Mouse (Mus musculus) forebrain, embryonic 14.5 days (tissue): Measurements from ENCODE around the gene Cacna2d2. TPM values are rescaled to one million over a fixed set of nuclear protein-coding genes. Genes with fewer than 3 reads are reported as not detected.

Experiments used
- ATAC-seq: fragments of 200-750 bp; cut with Nextera tagmentation; 2 replicates; pipeline ENCODE4 v1.8.0; 2017; ENCODE audit warnings: mild to moderate bottlenecking, moderate library complexity
- DNase-seq: peaks from one replicate; pipeline ENCODE4 v3.0.0-alpha.2; 2015; ENCODE audit warnings: low spot score
- H3K27ac ChIP-seq: fragments of 300-500 bp; sonication (generic); 2 replicates; pipeline ENCODE4 v1.5.1; 2014; ENCODE audit warnings: low read depth, mild to moderate bottlenecking, control low read depth, low read length, moderate library complexity
- H3K27me3 ChIP-seq: fragments of 300-500 bp; sonication (generic); replicated peaks from 2 replicates; pipeline ENCODE4 v1.6.1; 2014; ENCODE audit warnings: low read length, control low read depth, mixed read lengths; ENCODE audit not compliant: control insufficient read depth, insufficient read depth
- H3K36me3 ChIP-seq: fragments of 300-500 bp; sonication (generic); 2 replicates; pipeline ENCODE4 v1.6.1; 2014; ENCODE audit warnings: low read length, control low read depth; ENCODE audit not compliant: control insufficient read depth, insufficient read depth
- H3K4me1 ChIP-seq: fragments of 300-500 bp; sonication (generic); 2 replicates; pipeline ENCODE4 v1.6.1; 2014; ENCODE audit warnings: antibody characterized with exemption, low read length, control low read depth; ENCODE audit not compliant: control insufficient read depth, insufficient read depth
- H3K4me2 ChIP-seq: fragments of 300-500 bp; sonication (generic); 2 replicates; pipeline ENCODE4 v1.6.1; 2014; ENCODE audit warnings: mild to moderate bottlenecking, control low read depth, low read length
- H3K4me3 ChIP-seq: fragments of 300-500 bp; sonication (generic); 2 replicates; pipeline ENCODE4 v1.5.1; 2014; ENCODE audit warnings: low read depth, low read length, control low read depth
- H3K9ac ChIP-seq: fragments of 300-500 bp; sonication (generic); 2 replicates; pipeline ENCODE4 v1.6.1; 2014; ENCODE audit warnings: mild to moderate bottlenecking, low read length, control low read depth, moderate library complexity
- H3K9me3 ChIP-seq: fragments of 300-500 bp; sonication (generic); replicated peaks from 2 replicates; pipeline ENCODE4 v1.6.1; 2016; ENCODE audit warnings: low read length, control low read depth, mixed read lengths; ENCODE audit not compliant: control insufficient read depth
- WGBS: fragments of 180-500 bp; shearing (Covaris S2); extraction: QIAGEN DNeasy Blood & Tissue Kit; methylation state at CpG from one replicate; pipeline ENCODE4 v1.1.7; 2014; 5-methylcytosine and 5-hydroxymethylcytosine counted together
- polyA plus RNA-seq: library from polyadenylated mRNA; unstranded; fragments of >200 nt; fragmentation: Nextera tagmentation; extraction: Ambion mirVana; gene quantifications from 2 replicates; pipeline ENCODE4 v1.2.1, GENCODE M21; 2014

Cacna2d2 gene
- polyA plus RNA-seq, 1 experiment from 2014 or later: 4.2 TPM

- DNase-seq (peak; percentile 73), ATAC-seq (no peak)
- Histone ChIP-seq H3K36me3 (peaks cover 41% of the 10 kb centered on the region), H3K4me1 (peaks cover 31% of the 10 kb centered on the region), H3K27me3 (no peaks in the 10 kb centered on the region), H3K27ac (no peak overlapping the region), H3K4me3 (no peak overlapping the region), H3K9ac (no peak overlapping the region), H3K9me3 (no peaks in the 10 kb centered on the region), H3K4me2 (0 out of 2 replicates have a peak overlapping the region, but pooled peaks have one; percentile 0)
- WGBS: 60% methylated on average over 15 of the region's 15 CpGs
Measured at GRCm38 (mm10) chr9:107566041-107566709, 166.8 kb downstream of the Cacna2d2 start.

GRCm38 (mm10) chr9:107566855-107567254 lies 167.4 kb downstream of the Cacna2d2 start:
- Histone ChIP-seq H3K4me2 (no peak overlapping the region), H3K4me3 (no peak overlapping the region), H3K36me3 (peaks cover 41% of the 10 kb centered on the region), H3K9me3 (no peaks in the 10 kb centered on the region), H3K27me3 (no peaks in the 10 kb centered on the region), H3K27ac (no peak overlapping the region), H3K4me1 (peaks cover 31% of the 10 kb centered on the region), H3K9ac (no peak overlapping the region)
- no peak for ATAC-seq
- no peak for DNase-seq
- 64% methylated on average over 3 of the region's 3 CpGs for WGBS

GRCm38 (mm10) chr9:107567702-107568319 lies 168.4 kb downstream of the Cacna2d2 start, which contains the start of gene Hyal2:
TSS of gene Hyal2 (plus strand) at chr9:107567945.
- DNase-seq: no peak
- Histone ChIP-seq H3K9ac (peak within 1 kb of the TSS; percentile 92), H3K4me1 (peaks cover 31% of the 10 kb centered on the region), H3K27ac (peak within 1 kb of the TSS; percentile 77), H3K4me3 (peak within 1 kb of the TSS; percentile 88), H3K27me3 (no peaks in the 10 kb centered on the region), H3K9me3 (no peaks in the 10 kb centered on the region), H3K4me2 (peak within 1 kb of the TSS; percentile 92), H3K36me3 (peaks cover 43% of the 10 kb centered on the region)
- WGBS: 4% methylated on average over 18 of the region's 18 CpGs
- ATAC-seq: no peak

GRCm38 (mm10) chr9:107568331-107569261 lies 169.2 kb downstream of the Cacna2d2 start:
- Histone ChIP-seq H3K27me3 (no peaks in the 10 kb centered on the region), H3K4me3 (peak overlapping the region; percentile 88), H3K27ac (peak overlapping the region; percentile 77), H3K4me1 (peaks cover 29% of the 10 kb centered on the region), H3K9ac (peak overlapping the region; percentile 92), H3K4me2 (peak overlapping the region; percentile 92), H3K36me3 (peaks cover 51% of the 10 kb centered on the region), H3K9me3 (no peaks in the 10 kb centered on the region)
- WGBS: under 1% methylated on average over 41 of the region's 41 CpGs
- peak; percentile 91 for ATAC-seq
- peak; percentile 95 for DNase-seq

- Histone ChIP-seq H3K9me3 (no peaks in the 10 kb centered on the region), H3K4me2 (peak overlapping the region; percentile 92), H3K9ac (peak overlapping the region; percentile 92), H3K4me1 (peaks cover 25% of the 10 kb centered on the region), H3K27me3 (no peaks in the 10 kb centered on the region), H3K27ac (peak overlapping the region; percentile 77), H3K4me3 (peak overlapping the region; percentile 88), H3K36me3 (peaks cover 54% of the 10 kb centered on the region)
- DNase-seq (no peak), ATAC-seq (peak; percentile 25)
- WGBS: 1% methylated on average over 23 of the region's 23 CpGs
Measured at GRCm38 (mm10) chr9:107569270-107569669, 169.9 kb downstream of the Cacna2d2 start.

- H3K9me3 ChIP-seq: no peaks in the 10 kb centered on the region
- peak overlapping the region; percentile 92 for H3K4me2 ChIP-seq
- DNase-seq: no peak
- WGBS: 31% methylated on average over 13 of the region's 13 CpGs
- peak overlapping the region; percentile 88 for H3K4me3 ChIP-seq
- H3K36me3 ChIP-seq: peaks cover 52% of the 10 kb centered on the region
- H3K27ac ChIP-seq: peak overlapping the region; percentile 77; the same call in 1 of the 2 replicates
- peak overlapping the region; percentile 92 for H3K9ac ChIP-seq
- ATAC-seq: no peak
- no peaks in the 10 kb centered on the region for H3K27me3 ChIP-seq
- H3K4me1 ChIP-seq: peaks cover 25% of the 10 kb centered on the region
Measured at GRCm38 (mm10) chr9:107570016-107570415, 170.6 kb downstream of the Cacna2d2 start.

- no peak for DNase-seq
- peaks cover 25% of the 10 kb centered on the region for H3K4me1 ChIP-seq
- peak overlapping the region; percentile 92 for H3K9ac ChIP-seq
- H3K9me3 ChIP-seq: no peaks in the 10 kb centered on the region
- no peak overlapping the region; the same call in 1 of the 2 replicates for H3K27ac ChIP-seq
- 92% methylated on average over 21 of the region's 21 CpGs for WGBS
- H3K4me3 ChIP-seq: peak overlapping the region; percentile 88; the same call in 1 of the 2 replicates
- no peaks in the 10 kb centered on the region for H3K27me3 ChIP-seq
- peaks cover 46% of the 10 kb centered on the region for H3K36me3 ChIP-seq
- H3K4me2 ChIP-seq: peak overlapping the region; percentile 92
- ATAC-seq: no peak
Measured at GRCm38 (mm10) chr9:107570845-107571244, 171.4 kb downstream of the Cacna2d2 start.

GRCm38 (mm10) chr9:107571534-107572326 lies 172.3 kb downstream of the Cacna2d2 start:
- Histone ChIP-seq H3K4me1 (peaks cover 25% of the 10 kb centered on the region), H3K27ac (no peak overlapping the region), H3K4me3 (no peak overlapping the region), H3K27me3 (no peaks in the 10 kb centered on the region), H3K4me2 (no peak overlapping the region), H3K9me3 (no peaks in the 10 kb centered on the region), H3K36me3 (peaks cover 39% of the 10 kb centered on the region), H3K9ac (no peak overlapping the region)
- no peak for DNase-seq
- WGBS: 94% methylated on average over 22 of the region's 22 CpGs
- ATAC-seq: no peak
